Mouse (Mus musculus) MEL (cell line): ENCODE measurements around the gene Zbtb40. TPM values are rescaled to one million over a fixed set of nuclear protein-coding genes. Genes with fewer than 3 reads are reported as not detected.

Experiments
- DNase-seq: peaks from one replicate; pipeline ENCODE4 v3.0.0; 2011; ENCODE audit warnings: low read depth, low spot score
- H3K27ac ChIP-seq: 2 replicates; pipeline ENCODE4 v1.5.1; 2012; ENCODE audit warnings: low read depth, mild to moderate bottlenecking, control low read depth, low read length, moderate library complexity; ENCODE audit not compliant: control insufficient read depth
- H3K27me3 ChIP-seq, 2 experiments: fragments of 150-350 bp in 1 of 2; sonication (generic) in 1 of 2; 2 replicates each; pipeline ENCODE4 v1.6.1; 2012; ENCODE audit warnings: low read length in 2 of 2, mild to moderate bottlenecking in 2 of 2, improper control_type of control experiment in 1 of 2, moderate library complexity in 1 of 2; ENCODE audit not compliant: insufficient read depth in 2 of 2, control insufficient read depth in 1 of 2
- H3K36me3 ChIP-seq, 2 experiments: 2 replicates each; pipeline ENCODE4 v1.6.1; 2012 to 2014; ENCODE audit warnings: low read length in 2 of 2, improper control_type of control experiment in 1 of 2, inconsistent platforms in 1 of 2, mild to moderate bottlenecking in 1 of 2; ENCODE audit not compliant: insufficient read depth in 2 of 2, control insufficient read depth in 1 of 2
- H3K4me1 ChIP-seq, 2 experiments: fragments of 150-350 bp in 1 of 2; sonication (generic) in 1 of 2; 2 replicates each; pipeline ENCODE4 v1.6.1; 2012; ENCODE audit warnings: low read length in 2 of 2, improper control_type of control experiment in 1 of 2, mild to moderate bottlenecking in 1 of 2; ENCODE audit not compliant: insufficient read depth in 2 of 2, control insufficient read depth in 1 of 2
- H3K4me3 ChIP-seq, 2 experiments: fragments of 150-350 bp in 1 of 2; sonication (generic) in 1 of 2; 2 replicates each; pipeline ENCODE4 v1.5.1; 2012; ENCODE audit warnings: low read depth in 2 of 2, low read length in 2 of 2, mild to moderate bottlenecking in 2 of 2, moderate library complexity in 2 of 2, control low read depth in 1 of 2, improper control_type of control experiment in 1 of 2; ENCODE audit not compliant: control insufficient read depth in 1 of 2, insufficient read depth in 1 of 2
- H3K79me2 ChIP-seq: 2 replicates; pipeline ENCODE4 v1.6.1; 2012; ENCODE audit warnings: mild to moderate bottlenecking, low read length, moderate library complexity; ENCODE audit not compliant: control insufficient read depth, poor library complexity, insufficient read depth
- H3K9ac ChIP-seq: 2 replicates; pipeline ENCODE4 v1.6.1; 2012; ENCODE audit warnings: low read depth, mild to moderate bottlenecking, control low read depth, low read length, moderate library complexity; ENCODE audit not compliant: control insufficient read depth, poor library complexity, severe bottlenecking
- H3K9me3 ChIP-seq: fragments of 150-350 bp; sonication (generic); replicated peaks from 2 replicates; pipeline ENCODE4 v1.6.1; 2012; ENCODE audit warnings: mild to moderate bottlenecking, low read length, improper control_type of control experiment, moderate library complexity; ENCODE audit not compliant: insufficient read depth
- CTCF ChIP-seq, 3 experiments: IDR thresholded peaks in 2 of 3; conservative IDR thresholded peaks in 1 of 3; 2 replicates each; pipeline ENCODE4 v1.5.1; 2011 to 2012; ENCODE audit warnings: low read length in 3 of 3, low read depth in 2 of 3, mild to moderate bottlenecking in 2 of 3, improper control_type of control experiment in 1 of 3, inconsistent platforms in 1 of 3, mixed read lengths in 1 of 3, moderate library complexity in 1 of 3; ENCODE audit not compliant: control insufficient read depth in 1 of 3, insufficient read depth in 1 of 3, poor library complexity in 1 of 3, severe bottlenecking in 1 of 3
- ETS1 ChIP-seq: IDR thresholded peaks from 2 replicates; pipeline ENCODE4 v1.6.1; 2012; ENCODE audit warnings: low read depth, mild to moderate bottlenecking, inconsistent platforms, low read length, improper control_type of control experiment, moderate library complexity
- GABPA ChIP-seq: IDR thresholded peaks from 2 replicates; pipeline ENCODE4 v1.6.1; 2012; ENCODE audit warnings: low read depth, mild to moderate bottlenecking, inconsistent platforms, low read length, improper control_type of control experiment, moderate library complexity
- HCFC1 ChIP-seq: IDR thresholded peaks from 2 replicates; pipeline ENCODE4 v1.6.1; 2012; ENCODE audit warnings: low read depth, mild to moderate bottlenecking, inconsistent platforms, low read length, improper control_type of control experiment, moderate library complexity
- MAFK ChIP-seq: IDR thresholded peaks from 2 replicates; pipeline ENCODE4 v1.6.1; 2011; ENCODE audit warnings: low read depth, mild to moderate bottlenecking, low read length, improper control_type of control experiment, borderline replicate concordance
- MAX ChIP-seq: IDR thresholded peaks from 2 replicates; pipeline ENCODE4 v1.6.1; 2011; ENCODE audit warnings: low read length, improper control_type of control experiment
- MAZ ChIP-seq: IDR thresholded peaks from 2 replicates; pipeline ENCODE4 v1.6.1; 2012; ENCODE audit warnings: low read depth, mild to moderate bottlenecking, inconsistent platforms, low read length, improper control_type of control experiment
- NELFE ChIP-seq: IDR thresholded peaks from 2 replicates; pipeline ENCODE4 v1.6.1; 2011; ENCODE audit warnings: low read depth, low read length, improper control_type of control experiment
- POLR2A ChIP-seq, 2 experiments: IDR thresholded peaks; 2 replicates each; pipeline ENCODE4 v1.6.1; 2011 to 2012; ENCODE audit warnings: low read length in 2 of 2, mild to moderate bottlenecking in 2 of 2, control low read depth in 1 of 2, improper control_type of control experiment in 1 of 2, low read depth in 1 of 2, moderate library complexity in 1 of 2; ENCODE audit not compliant: control insufficient read depth in 1 of 2, insufficient read depth in 1 of 2, poor library complexity in 1 of 2
- POLR2AphosphoS5 ChIP-seq: IDR thresholded peaks from 2 replicates; pipeline ENCODE4 v1.6.1; 2012; ENCODE audit warnings: low read depth, borderline replicate concordance, mild to moderate bottlenecking, inconsistent platforms, low read length, moderate library complexity, mixed read lengths
- SMC3 ChIP-seq: IDR thresholded peaks from 2 replicates; pipeline ENCODE4 v1.6.1; 2011; ENCODE audit warnings: low read depth, low read length, improper control_type of control experiment
- UBTF ChIP-seq: IDR thresholded peaks from 2 replicates; pipeline ENCODE4 v1.6.1; 2012; ENCODE audit warnings: low read depth, mild to moderate bottlenecking, inconsistent platforms, low read length, improper control_type of control experiment, moderate library complexity, borderline replicate concordance; ENCODE audit not compliant: insufficient read depth
- USF1 ChIP-seq: IDR thresholded peaks from 2 replicates; pipeline ENCODE4 v1.6.1; 2014; ENCODE audit warnings: low read depth, mild to moderate bottlenecking, inconsistent platforms, low read length, improper control_type of control experiment, moderate library complexity
- USF2 ChIP-seq, 2 experiments: IDR thresholded peaks; 2 replicates each; pipeline ENCODE4 v1.6.1; 2011 to 2012; ENCODE audit warnings: improper control_type of control experiment in 2 of 2, low read length in 2 of 2, borderline replicate concordance in 1 of 2, inconsistent platforms in 1 of 2, low read depth in 1 of 2, mild to moderate bottlenecking in 1 of 2; ENCODE audit not compliant: insufficient read depth in 1 of 2
- ZC3H11A ChIP-seq: IDR thresholded peaks from 2 replicates; pipeline ENCODE4 v1.6.1; 2012; ENCODE audit warnings: low read depth, mild to moderate bottlenecking, inconsistent platforms, low read length, improper control_type of control experiment
- ZKSCAN1 ChIP-seq: IDR thresholded peaks from 2 replicates; pipeline ENCODE4 v1.6.1; 2012; ENCODE audit warnings: low read depth, mild to moderate bottlenecking, inconsistent platforms, low read length, improper control_type of control experiment, moderate library complexity
- ZNF384 ChIP-seq: IDR thresholded peaks from 2 replicates; pipeline ENCODE4 v1.6.1; 2012; ENCODE audit warnings: low read depth, mild to moderate bottlenecking, inconsistent platforms, low read length, improper control_type of control experiment
- polyA plus RNA-seq, 2 experiments: library from polyadenylated mRNA; stranded (reverse) in 1 of 2; unstranded in 1 of 2; fragments of >175 nt in 1 of 2; fragments of >200 nt in 1 of 2; gene quantifications; 2 replicates each; pipeline versions ENCODE4 v1.2.1 to v1.2.4; 2012; ENCODE audit warnings: low replicate concordance in 2 of 2, low read depth in 1 of 2; ENCODE audit not compliant: insufficient read length in 2 of 2, insufficient read depth in 1 of 2, missing spikeins in 1 of 2
- total RNA-seq: library from RNA; depleted of rRNA; stranded (reverse); fragments of 300-350 nt; gene quantifications from 2 replicates; pipeline ENCODE4 v1.2.3, GENCODE M21; 2012

Gene Zbtb40
- total and polyA plus RNA-seq, 3 experiments = 9.6 to 14.4 TPM; not detected in 1

DNA sequence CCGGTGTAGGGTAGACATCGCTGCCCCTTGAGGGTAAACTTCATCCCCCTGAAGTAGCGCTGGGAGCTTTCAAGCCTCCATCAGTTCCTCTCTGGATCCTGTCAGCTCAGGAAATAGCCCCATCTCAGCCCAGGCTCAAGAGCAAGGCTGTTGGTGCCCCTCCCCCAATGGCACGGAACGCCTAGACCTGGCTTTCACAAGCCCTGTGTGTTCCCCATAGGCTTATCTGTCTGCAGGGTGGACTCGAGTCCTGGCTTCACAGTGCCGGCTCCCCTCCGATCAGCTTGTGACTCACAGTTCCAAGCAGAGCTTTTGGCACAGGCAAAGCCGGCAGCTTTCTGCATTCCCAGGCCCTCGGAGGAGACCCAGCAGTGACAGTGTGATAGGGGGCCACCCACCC, 47.8 kb upstream of the Zbtb40 start:
- Histone ChIP-seq H3K4me3 (no peak overlapping the region), H3K36me3 (no peaks in the 10 kb centered on the region), H3K9ac (no peak overlapping the region), H3K27ac (no peak overlapping the region), H3K9me3 (no peaks in the 10 kb centered on the region), H3K79me2 (no peaks in the 10 kb centered on the region), H3K4me1 (no peaks in the 10 kb centered on the region), H3K27me3 (no peaks in the 10 kb centered on the region)
- TF ChIP-seq ZC3H11A (no peak), USF2 (IDR thresholded peaks at IDR 0.05; ENCODE audit: borderline replicate concordance in 1 of 2, insufficient read depth in 1 of 2, low read depth in 1 of 2, low read length in 2 of 2) (no peak), ZKSCAN1 (no peak), UBTF (no peak), GABPA (no peak), SMC3 (no peak), MAZ (no peak), MAFK (no peak), POLR2AphosphoS5 (no peak), POLR2A (IDR thresholded peaks at IDR 0.05; ENCODE audit: control insufficient read depth in 1 of 2, insufficient read depth in 1 of 2, low read depth in 1 of 2, low read length in 2 of 2, poor library complexity in 1 of 2) (no peak), HCFC1 (no peak), USF1 (no peak), NELFE (no peak), ETS1 (no peak), ZNF384 (no peak)
- no peak for DNase-seq

GRCm38 (mm10) chr4:137085083-137085810, 36.6 kb upstream of the Zbtb40 start:
- DNase-seq = peak; percentile 12
- TF ChIP-seq MAFK = no peak
- TF ChIP-seq USF1 = peak; percentile 40; the same call in 1 of the 2 replicates
- peak; percentile 63; the same call in 1 of the 2 replicates for TF ChIP-seq MAX
- TF ChIP-seq POLR2AphosphoS5 = no peak
- peak in 1 of 3 experiments; percentile 26; a peak in 2 of 6 replicates for TF ChIP-seq CTCF (IDR thresholded peaks at IDR 0.05 in 2 of 3, conservative IDR thresholded peaks at IDR 0.05 in 1 of 3; ENCODE audit: control insufficient read depth in 1 of 3, insufficient read depth in 1 of 3, low read depth in 2 of 3, low read length in 3 of 3, poor library complexity in 1 of 3, severe bottlenecking in 1 of 3)
- Histone ChIP-seq H3K4me1 (no peaks in the 10 kb centered on the region), H3K36me3 (no peaks in the 10 kb centered on the region), H3K27ac (no peak overlapping the region), H3K4me3 (no peak overlapping the region), H3K9ac (no peak overlapping the region), H3K79me2 (no peaks in the 10 kb centered on the region), H3K9me3 (no peaks in the 10 kb centered on the region), H3K27me3 (no peaks in the 10 kb centered on the region)
